Mouse (Mus musculus) spleen, adult 18-20 months (tissue): ENCODE data around the gene Wdr35.

Experiments used
- DNase-seq, 2 experiments: peaks; one replicate each; pipeline ENCODE4 v3.0.0; 2022; ENCODE audit warnings: mixed read lengths in 2 of 2

Wdr35 gene

DNA sequence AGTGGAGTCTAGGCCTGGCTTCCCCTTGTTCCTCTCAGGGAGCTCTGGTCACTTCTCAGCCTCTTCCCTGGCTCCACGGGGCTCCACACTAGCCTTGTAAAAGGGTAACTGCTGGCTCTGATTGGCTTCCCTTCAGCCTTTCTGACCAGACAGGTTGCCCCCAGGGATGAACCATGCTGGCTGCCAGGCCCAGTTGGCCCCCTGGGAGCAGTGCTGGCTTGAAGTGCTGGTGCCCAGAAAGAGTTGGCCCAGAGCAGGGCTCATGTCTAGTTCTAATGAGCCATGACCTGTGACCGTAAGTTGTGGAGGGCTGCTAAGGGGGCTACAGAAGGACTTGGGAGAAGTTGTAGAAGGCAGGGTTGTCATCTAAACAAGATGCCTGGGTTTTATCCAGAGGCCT lies 80.3 kb downstream of the Wdr35 start:
- DNase-seq: no peak

DNA sequence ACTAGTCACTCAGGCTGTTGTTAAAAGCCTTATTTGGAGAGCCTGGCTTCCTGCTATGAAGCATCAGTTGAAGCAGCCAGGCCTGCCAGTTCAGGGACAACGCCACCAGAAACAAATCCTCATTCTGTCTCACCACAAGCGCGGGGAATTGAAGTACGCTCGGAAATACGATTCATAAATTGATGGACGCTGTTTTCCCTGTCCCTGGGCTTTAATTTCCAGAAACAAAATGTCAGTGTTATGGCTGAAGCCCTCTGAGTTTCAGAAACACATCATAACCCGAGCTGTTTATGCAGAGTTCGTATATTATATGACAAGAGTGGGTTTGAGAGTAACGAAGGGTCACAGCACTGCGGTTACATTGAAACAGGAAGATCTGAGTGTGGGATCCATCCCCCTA lies 81.6 kb downstream of the Wdr35 start:
- DNase-seq: no peak

DNA sequence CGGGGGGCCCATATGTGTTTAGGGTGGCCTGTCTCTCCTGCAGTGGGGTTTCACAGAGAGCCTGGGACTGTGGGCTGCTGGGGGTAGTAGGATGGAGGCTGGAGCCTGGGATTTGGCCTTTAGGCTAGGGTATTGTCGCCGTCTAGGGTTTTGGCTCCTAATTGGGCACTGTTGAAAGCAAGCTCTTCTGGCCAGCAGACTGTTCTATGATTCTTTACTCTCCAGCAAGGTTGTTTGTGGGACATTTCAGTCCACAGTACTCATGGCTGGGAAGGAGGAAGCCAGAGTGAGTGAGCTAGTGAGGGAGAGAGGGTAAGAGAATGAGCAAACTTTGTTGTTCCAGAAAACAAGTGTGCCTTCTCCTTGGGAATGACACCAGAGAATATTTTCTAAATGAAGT lies 85.8 kb downstream of the Wdr35 start:
- DNase-seq: no peak

DNA sequence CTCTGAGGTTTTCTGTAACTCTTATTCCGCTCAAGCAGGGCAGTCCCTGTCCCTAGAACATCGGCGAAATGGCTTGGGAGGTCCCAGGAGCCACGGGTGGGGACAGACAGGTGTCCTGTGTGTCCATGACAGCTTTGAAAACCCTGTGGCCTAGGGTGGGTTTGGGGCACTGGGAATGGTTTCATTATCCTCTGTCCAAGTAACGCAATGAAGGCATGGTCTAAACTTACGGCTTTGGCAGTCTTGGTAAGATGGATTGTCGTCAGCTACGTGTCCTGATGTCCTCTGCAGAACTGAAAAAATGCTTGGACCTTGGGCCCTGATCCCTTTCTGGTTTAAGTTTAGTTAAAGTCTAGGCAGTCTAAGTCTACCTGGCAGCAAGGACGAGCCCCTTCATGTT lies 86.3 kb downstream of the Wdr35 start:
- DNase-seq: no peak

DNA sequence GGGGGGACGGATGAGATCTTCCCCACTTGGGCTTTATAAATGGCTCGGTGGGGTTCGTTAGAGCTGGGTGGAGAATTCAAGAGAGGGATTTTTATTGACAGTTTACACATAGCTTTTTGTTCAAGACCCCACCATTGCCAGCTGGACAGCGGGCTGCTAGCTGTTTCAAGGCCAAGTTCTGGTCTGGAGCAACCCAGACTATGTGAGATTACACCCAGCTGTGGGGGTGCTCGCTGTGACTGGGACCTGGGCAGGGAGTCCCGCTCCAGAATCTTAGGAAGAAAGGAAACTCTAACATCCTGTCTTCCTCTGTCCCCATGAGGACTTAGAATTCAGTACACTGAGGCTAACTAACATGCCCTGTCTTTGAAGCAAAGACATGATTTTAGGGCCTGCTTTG lies 89.9 kb downstream of the Wdr35 start:
- no peak for DNase-seq

DNA sequence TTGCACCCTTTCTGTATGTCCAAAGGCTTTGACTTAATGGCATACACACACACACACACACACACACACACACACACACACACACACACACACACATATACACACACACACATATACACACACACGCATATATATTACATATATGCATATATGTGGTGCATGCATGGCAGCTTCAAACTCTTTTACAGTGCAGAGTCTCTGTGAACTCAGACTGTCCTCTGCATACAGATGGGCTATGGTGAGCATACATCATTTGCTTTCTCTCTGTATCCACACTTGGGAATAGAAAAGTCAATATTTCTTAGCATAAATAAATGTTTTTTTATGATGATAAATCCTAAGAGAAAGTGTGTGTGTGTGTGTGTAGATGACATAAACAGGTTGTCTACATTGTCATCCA lies 97.4 kb downstream of the Wdr35 start:
- no peak for DNase-seq

DNA sequence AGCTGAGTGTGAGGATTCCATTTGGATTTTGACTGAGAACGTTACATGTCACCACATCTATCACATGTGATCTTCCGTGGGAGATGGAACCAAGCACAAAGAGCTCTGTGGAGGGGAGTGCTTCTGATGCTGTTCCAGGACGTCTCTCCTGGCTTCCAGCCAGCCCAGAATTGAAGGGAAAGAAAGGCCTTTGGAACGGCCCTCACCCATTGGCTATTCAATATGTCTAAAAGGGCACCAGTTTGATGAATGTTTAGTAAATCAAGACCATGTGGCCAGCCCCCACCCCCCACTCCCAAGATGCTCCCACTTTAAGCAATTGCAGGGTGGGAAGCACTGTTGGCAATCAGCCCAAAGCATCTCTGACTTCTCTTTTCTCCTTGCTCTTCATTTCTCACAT lies 97.8 kb downstream of the Wdr35 start:
- no peak for DNase-seq

DNA sequence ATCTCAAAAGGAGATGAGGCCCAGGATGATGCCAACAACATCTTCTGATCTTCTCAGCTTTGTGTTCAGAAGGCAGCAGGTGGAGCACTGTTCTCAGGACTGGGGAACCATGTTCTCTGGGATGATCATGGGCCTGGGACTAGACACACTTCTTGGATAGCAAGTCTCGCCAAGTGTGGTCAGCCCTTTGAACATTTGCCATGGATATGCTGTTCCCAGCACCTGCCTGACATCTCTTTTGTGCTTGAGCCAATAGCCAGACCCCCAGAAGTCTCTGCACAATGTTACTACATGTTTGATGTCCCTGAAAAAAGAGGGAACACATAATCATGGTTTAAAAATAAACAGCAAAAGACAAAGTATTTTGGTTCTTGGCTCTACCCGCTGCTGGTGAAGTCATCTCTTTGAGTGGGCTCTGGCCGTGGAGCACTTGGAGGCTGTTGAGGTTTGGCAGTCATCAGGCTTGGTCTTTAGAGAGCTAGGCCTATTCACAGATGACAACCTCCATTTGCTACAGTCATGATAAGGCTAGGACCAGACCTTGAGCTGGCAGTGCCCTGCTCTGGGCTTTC lies 103.9 kb downstream of the Wdr35 start:
- DNase-seq: no peak
